Mouse (Mus musculus) bone marrow macrophage, adult 2 months (primary cell): ENCODE measurements at regions not wholly inside any gene's neighbourhood (a gene's known extent, or its start where the extent isn't known, plus 50 kb on each side); places are given as distances from the start of the nearest gene placed in this dataset.

Experiments
- H3K27ac ChIP-seq: 2 replicates; pipeline ENCODE4 v1.5.1; 2012; ENCODE audit warnings: low read depth, low read length; ENCODE audit not compliant: insufficient read depth
- H3K4me1 ChIP-seq: 2 replicates; pipeline ENCODE4 v1.6.1; 2012; ENCODE audit warnings: low read length; ENCODE audit not compliant: control insufficient read depth, insufficient read depth
- H3K4me3 ChIP-seq: 2 replicates; pipeline ENCODE4 v1.5.1; 2012; ENCODE audit warnings: mild to moderate bottlenecking, low read length, moderate library complexity; ENCODE audit not compliant: insufficient read depth
- CTCF ChIP-seq: IDR thresholded peaks from 2 replicates; pipeline ENCODE4 v1.5.1; 2012; ENCODE audit warnings: low read depth, mild to moderate bottlenecking, low read length, moderate library complexity
- POLR2A ChIP-seq: IDR thresholded peaks from 2 replicates; pipeline ENCODE4 v1.6.1; 2012; ENCODE audit warnings: mild to moderate bottlenecking, low read depth, low read length, borderline replicate concordance

DNA sequence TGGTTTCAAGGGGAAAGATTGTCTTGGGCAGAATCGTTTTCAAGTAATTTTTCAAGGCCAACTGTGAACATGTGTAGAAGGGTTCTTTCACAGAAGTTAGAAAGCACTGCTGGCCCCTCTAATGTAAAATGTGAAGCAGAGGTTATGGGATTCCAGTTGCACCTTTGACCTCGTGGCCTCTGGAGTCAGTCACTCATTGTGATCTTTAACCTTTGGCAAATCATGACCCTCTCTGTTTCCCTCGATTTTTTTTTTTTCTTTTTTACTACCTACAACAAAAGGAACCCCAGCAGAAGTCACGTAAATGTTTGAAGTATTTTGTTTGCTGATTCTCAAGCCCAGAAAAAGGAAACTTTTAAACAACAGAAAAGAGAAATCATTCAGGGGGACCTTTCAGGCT, 234.8 kb upstream of the Gpc5 start:
- Histone ChIP-seq H3K4me3 (no peak overlapping the region), H3K4me1 (no peaks in the 10 kb centered on the region), H3K27ac (no peak overlapping the region)
- TF ChIP-seq CTCF: no peak
- TF ChIP-seq POLR2A: no peak

DNA sequence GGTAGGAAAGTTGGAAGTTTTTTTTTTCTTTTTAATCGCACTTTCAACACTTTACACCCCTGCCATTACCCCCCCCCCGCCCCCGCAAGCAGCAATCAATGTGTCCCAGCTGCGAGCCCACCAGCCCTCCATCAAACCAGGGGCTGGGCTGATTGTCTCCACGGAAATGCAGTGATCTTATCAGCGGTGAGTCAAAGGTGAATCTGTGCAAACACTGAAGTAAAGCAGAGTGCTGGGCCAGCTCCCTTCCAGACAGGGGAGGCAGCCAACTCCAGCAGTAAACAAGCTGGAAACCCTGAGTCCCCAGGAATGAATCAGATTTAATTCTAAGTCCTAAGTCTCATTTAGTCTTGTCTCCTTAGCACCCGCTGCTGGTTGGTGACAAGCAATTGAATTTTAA, 234.3 kb upstream of the Gpc5 start:
- no peak for TF ChIP-seq CTCF
- TF ChIP-seq POLR2A: no peak
- Histone ChIP-seq H3K4me3 (no peak overlapping the region), H3K4me1 (no peaks in the 10 kb centered on the region), H3K27ac (no peak overlapping the region)

DNA sequence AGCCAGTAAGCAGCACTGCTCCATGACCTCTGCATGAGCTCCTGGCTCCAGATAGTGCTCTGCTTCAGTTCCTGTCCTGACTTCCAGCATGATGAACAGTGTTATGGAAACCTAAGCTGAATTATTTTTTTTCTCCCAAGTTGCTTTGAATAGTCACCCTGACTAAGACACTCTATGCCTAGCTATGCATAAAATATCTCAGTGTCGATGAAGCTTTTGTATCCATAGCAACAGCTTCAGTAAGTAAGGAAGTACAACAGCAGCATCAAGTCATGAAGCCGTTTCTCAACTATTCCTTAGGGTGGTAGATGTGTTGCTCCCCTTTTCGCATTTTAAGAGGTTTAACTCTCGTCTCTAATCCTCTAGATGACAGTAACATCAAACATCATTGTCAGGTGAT, 228.4 kb upstream of the Gpc5 start:
- Histone ChIP-seq H3K27ac (no peak overlapping the region), H3K4me1 (no peaks in the 10 kb centered on the region), H3K4me3 (no peak overlapping the region)
- no peak for TF ChIP-seq CTCF
- no peak for TF ChIP-seq POLR2A

DNA sequence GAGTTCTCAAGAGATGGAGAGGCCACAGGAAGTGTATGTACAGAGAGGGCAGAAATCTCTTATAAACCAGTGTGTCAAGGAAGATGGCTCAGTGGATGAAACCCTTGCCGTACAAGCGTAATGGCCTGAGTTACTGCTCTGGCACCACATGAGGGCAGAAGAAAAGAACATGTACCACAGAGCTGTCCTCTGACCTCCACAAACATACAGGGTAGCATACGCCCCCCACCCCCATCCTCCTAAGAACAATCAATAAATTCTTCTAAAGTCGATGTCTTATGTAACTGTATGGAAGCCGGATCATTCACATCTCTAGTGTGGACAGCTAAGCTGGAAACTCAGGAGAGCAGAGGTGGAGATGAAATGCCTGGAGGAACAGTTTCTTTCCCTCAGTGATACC, 227.9 kb upstream of the Gpc5 start:
- TF ChIP-seq CTCF (no peak), POLR2A (no peak)
- Histone ChIP-seq H3K4me3 (no peak overlapping the region), H3K4me1 (no peaks in the 10 kb centered on the region), H3K27ac (no peak overlapping the region)

DNA sequence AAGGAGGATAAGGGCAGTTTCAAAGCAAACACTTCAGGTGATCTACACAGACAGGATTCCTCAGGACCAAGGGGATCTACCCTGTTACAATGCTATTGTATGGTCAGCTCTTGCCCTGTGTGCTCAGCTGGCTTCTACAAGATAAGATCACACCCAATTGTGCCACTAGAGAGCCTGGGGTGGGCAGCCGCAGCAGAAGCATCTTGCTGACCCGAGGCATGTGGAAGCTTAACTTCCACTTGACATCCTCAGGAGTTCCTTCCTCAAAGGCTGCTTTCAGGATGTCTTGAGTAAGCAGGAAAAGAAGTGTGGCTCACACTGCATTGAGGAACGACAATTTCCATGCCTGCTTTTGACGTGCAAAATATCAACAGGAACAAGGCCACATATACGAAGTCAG, 222.8 kb upstream of the Gpc5 start:
- Histone ChIP-seq H3K4me1 (no peaks in the 10 kb centered on the region), H3K4me3 (no peak overlapping the region), H3K27ac (no peak overlapping the region)
- no peak for TF ChIP-seq POLR2A
- TF ChIP-seq CTCF: no peak

- H3K4me3 ChIP-seq: no peak overlapping the region
Observed at GRCm38 (mm10) chr14:114875101-114875500, 216.9 kb upstream of the Gpc5 start.

GRCm38 (mm10) chr14:114876427-114876826, 215.6 kb upstream of the Gpc5 start:
- Histone ChIP-seq H3K4me1 (no peaks in the 10 kb centered on the region), H3K27ac (no peak overlapping the region), H3K4me3 (no peak overlapping the region)
- TF ChIP-seq CTCF (no peak), POLR2A (no peak)

More at GRCm38 (mm10) chr14:114875101-114875500, 216.9 kb upstream of the Gpc5 start:
- no peaks in the 10 kb centered on the region for H3K4me1 ChIP-seq
- TF ChIP-seq CTCF (no peak), POLR2A (no peak)
- no peak overlapping the region for H3K27ac ChIP-seq

GRCm38 (mm10) chr14:114877477-114877876, 214.5 kb upstream of the Gpc5 start:
- TF ChIP-seq CTCF (no peak), POLR2A (no peak)
- no peak overlapping the region for H3K4me3 ChIP-seq
- H3K4me1 ChIP-seq: no peaks in the 10 kb centered on the region
- H3K27ac ChIP-seq: no peak overlapping the region

- H3K4me1 ChIP-seq: no peaks in the 10 kb centered on the region
- H3K4me3 ChIP-seq: no peak overlapping the region
- no peak for TF ChIP-seq POLR2A
- no peak for TF ChIP-seq CTCF
- no peak overlapping the region for H3K27ac ChIP-seq
Observed at GRCm38 (mm10) chr14:114880291-114880690, 211.7 kb upstream of the Gpc5 start.

DNA sequence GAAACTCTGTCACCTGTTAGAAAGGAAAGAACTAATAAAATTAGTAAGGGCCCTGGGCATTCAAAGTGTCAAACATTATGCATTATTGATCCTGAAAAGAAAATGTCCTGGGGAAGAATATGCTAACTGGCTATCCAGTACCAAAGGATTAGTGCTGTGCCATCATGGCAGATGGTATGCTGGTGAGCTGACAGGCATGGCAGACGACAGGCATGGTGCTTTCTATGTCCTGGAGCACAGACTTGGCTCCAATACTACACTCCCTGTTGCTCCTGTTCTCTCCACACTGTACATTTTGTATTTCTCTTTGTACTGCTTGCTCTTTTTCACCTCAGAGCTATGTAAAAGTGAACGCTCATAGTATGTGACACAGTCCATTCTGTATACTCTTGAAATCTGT, 187.9 kb upstream of the Gpc5 start:
- H3K4me3 ChIP-seq: no peak overlapping the region
- H3K4me1 ChIP-seq: no peaks in the 10 kb centered on the region
- H3K27ac ChIP-seq: no peak overlapping the region
- TF ChIP-seq CTCF: no peak
- TF ChIP-seq POLR2A: no peak

DNA sequence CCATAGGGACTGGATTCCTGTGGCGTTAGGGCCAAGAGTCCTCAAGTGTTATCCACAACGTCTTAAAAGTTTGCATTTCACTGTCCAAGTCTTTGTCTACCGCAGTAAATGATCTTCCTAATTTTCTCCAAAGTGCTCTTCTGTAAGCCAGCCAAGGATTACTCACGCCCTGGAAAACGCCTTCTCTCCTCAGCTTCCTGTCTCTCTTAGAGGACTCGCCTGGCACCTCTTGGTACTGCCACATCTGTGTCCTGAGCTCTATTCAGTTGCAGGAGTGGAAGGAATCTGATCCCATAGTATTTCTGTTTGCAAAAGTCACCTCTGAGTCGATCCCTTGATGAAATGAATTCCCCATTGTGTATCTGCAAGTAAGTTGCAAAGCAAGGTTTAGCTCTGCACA, 179.7 kb upstream of the Gpc5 start:
- Histone ChIP-seq H3K27ac (no peak overlapping the region), H3K4me1 (no peaks in the 10 kb centered on the region), H3K4me3 (no peak overlapping the region)
- no peak for TF ChIP-seq POLR2A
- no peak for TF ChIP-seq CTCF
